Mouse (Mus musculus) kidney, adult 2 months (tissue): ENCODE data around the gene Ccdc6. TPM values are rescaled to one million over a fixed set of nuclear protein-coding genes. Genes with fewer than 3 reads are reported as not detected.

Source experiments
- DNase-seq: peaks from one replicate; pipeline ENCODE4 v3.0.0; 2021
- H3K27ac ChIP-seq: fragments of 200-500 bp; 2 replicates; pipeline ENCODE4 v1.5.1; 2012; ENCODE audit warnings: low read depth, low read length, control low read depth, inconsistent platforms; ENCODE audit not compliant: insufficient read depth
- H3K27me3 ChIP-seq: fragments of 200-500 bp; replicated peaks from 2 replicates; pipeline ENCODE4 v1.6.1; 2012; ENCODE audit warnings: mild to moderate bottlenecking, moderate library complexity, low read length, inconsistent platforms; ENCODE audit not compliant: control insufficient read depth, insufficient read depth
- H3K36me3 ChIP-seq: fragments of 200-500 bp; 2 replicates; pipeline ENCODE4 v1.6.1; 2012; ENCODE audit warnings: mild to moderate bottlenecking, moderate library complexity, low read length, inconsistent platforms; ENCODE audit not compliant: control insufficient read depth, insufficient read depth
- H3K4me1 ChIP-seq: fragments of 200-500 bp; 2 replicates; pipeline ENCODE4 v1.6.1; 2011; ENCODE audit warnings: low read length; ENCODE audit not compliant: control insufficient read depth, insufficient read depth
- H3K4me3 ChIP-seq: fragments of 200-500 bp; 2 replicates; pipeline ENCODE4 v1.5.1; 2011; ENCODE audit warnings: mild to moderate bottlenecking, low read depth, low read length, control low read depth; ENCODE audit not compliant: insufficient read depth
- CTCF ChIP-seq: fragments of 200-500 bp; conservative IDR thresholded peaks from 2 replicates; pipeline ENCODE4 v1.5.1; 2011; ENCODE audit warnings: low read depth, mild to moderate bottlenecking, control low read depth, low read length, moderate library complexity, mixed read lengths; ENCODE audit not compliant: insufficient read depth, insufficient read length
- POLR2A ChIP-seq: fragments of 200-500 bp; IDR thresholded peaks from one replicate; pipeline ENCODE4 v1.6.1; 2011; ENCODE audit warnings: low read depth, low read length, control low read depth
- whole genome bisulfite sequencing: fragments of 180-500 bp; shearing (Covaris S2); methylation state at CpG from one replicate; pipeline ENCODE4 v1.1.7; 2018; 5-methylcytosine and 5-hydroxymethylcytosine counted together
- polyA plus RNA-seq: library from polyadenylated mRNA; depleted of rRNA; stranded (reverse); fragments of >200 nt; gene quantifications from 2 replicates; pipeline ENCODE4 v1.2.3, GENCODE M21; 2012

Ccdc6 gene
- polyA plus RNA-seq, 1 experiment = 37.0 TPM

GRCm38 (mm10) chr10:70127273-70127672 is 30.4 kb downstream of the Ccdc6 start:
- WGBS = 48% methylated on average over 8 of the region's 8 CpGs
- Histone ChIP-seq H3K4me1 (peaks cover 20% of the 10 kb centered on the region), H3K27me3 (no peaks in the 10 kb centered on the region), H3K36me3 (no peaks in the 10 kb centered on the region), H3K4me3 (no peak overlapping the region), H3K27ac (no peak overlapping the region)
- no peak for TF ChIP-seq CTCF
- DNase-seq = peak; percentile 54

- Histone ChIP-seq H3K4me3 (no peak overlapping the region), H3K36me3 (no peaks in the 10 kb centered on the region), H3K4me1 (peaks cover 20% of the 10 kb centered on the region), H3K27ac (no peak overlapping the region), H3K27me3 (no peaks in the 10 kb centered on the region)
- DNase-seq = no peak
- 94% methylated on average over 8 of the region's 8 CpGs for WGBS
- no peak for TF ChIP-seq POLR2A
- no peak for TF ChIP-seq CTCF
Observed at GRCm38 (mm10) chr10:70128408-70128807, 31.5 kb downstream of the Ccdc6 start.

- Histone ChIP-seq H3K4me3 (no peak overlapping the region), H3K27me3 (no peaks in the 10 kb centered on the region), H3K27ac (no peak overlapping the region), H3K4me1 (peaks cover 10% of the 10 kb centered on the region), H3K36me3 (no peaks in the 10 kb centered on the region)
- DNase-seq = no peak
- WGBS = 48% methylated on average over 5 of the region's 5 CpGs
- TF ChIP-seq CTCF (no peak), POLR2A (no peak)
Observed at GRCm38 (mm10) chr10:70132087-70132560, 35.2 kb downstream of the Ccdc6 start.

- no peaks in the 10 kb centered on the region for H3K36me3 ChIP-seq
- H3K27ac ChIP-seq = no peak overlapping the region
- H3K4me3 ChIP-seq = no peak overlapping the region
- DNase-seq = no peak
- peaks cover 4% of the 10 kb centered on the region for H3K4me1 ChIP-seq
- WGBS = 63% methylated on average over 6 of the region's 6 CpGs
- TF ChIP-seq POLR2A (no peak), CTCF (no peak)
- H3K27me3 ChIP-seq = no peaks in the 10 kb centered on the region
Observed at GRCm38 (mm10) chr10:70132714-70133113, 35.8 kb downstream of the Ccdc6 start.

- TF ChIP-seq POLR2A = no peak
- no peak for TF ChIP-seq CTCF
- no peak overlapping the region for H3K4me3 ChIP-seq
- WGBS = 49% methylated on average over 6 of the region's 6 CpGs
- no peaks in the 10 kb centered on the region for H3K36me3 ChIP-seq
- H3K27ac ChIP-seq = no peak overlapping the region
- peaks cover 3% of the 10 kb centered on the region for H3K4me1 ChIP-seq
- no peaks in the 10 kb centered on the region for H3K27me3 ChIP-seq
- no peak for DNase-seq
Observed at GRCm38 (mm10) chr10:70133188-70133587, 36.3 kb downstream of the Ccdc6 start.

- peaks cover 3% of the 10 kb centered on the region for H3K4me1 ChIP-seq
- DNase-seq = peak; percentile 46
- no peaks in the 10 kb centered on the region for H3K36me3 ChIP-seq
- no peak overlapping the region for H3K27ac ChIP-seq
- H3K27me3 ChIP-seq = no peaks in the 10 kb centered on the region
- peak; percentile 67 for TF ChIP-seq CTCF
- TF ChIP-seq POLR2A = no peak
- WGBS = 84% methylated on average over 5 of the region's 5 CpGs
- no peak overlapping the region for H3K4me3 ChIP-seq
Observed at GRCm38 (mm10) chr10:70135680-70136079, 38.8 kb downstream of the Ccdc6 start.

GRCm38 (mm10) chr10:70137652-70138051 is 40.7 kb downstream of the Ccdc6 start:
- 82% methylated on average over 7 of the region's 7 CpGs for WGBS
- no peaks in the 10 kb centered on the region for H3K27me3 ChIP-seq
- no peak for DNase-seq

More at GRCm38 (mm10) chr10:70137652-70138051, 40.7 kb downstream of the Ccdc6 start:
- TF ChIP-seq POLR2A (no peak), CTCF (no peak)
- Histone ChIP-seq H3K36me3 (no peaks in the 10 kb centered on the region), H3K27ac (no peak overlapping the region), H3K4me1 (no peaks in the 10 kb centered on the region), H3K4me3 (no peak overlapping the region)
